Mouse (Mus musculus) T-helper 1 cell (primary cell): ENCODE results near the gene Wbp1l.
"Not testable (repeated sequence)": the region's sequence is repeated elsewhere in the genome, so short reads cannot be mapped to it uniquely, and the experiment has no call there.

ENCODE experiments used
- in situ Hi-C: fragments of 300-600 bp; cut with MboI, MseI; formaldehyde crosslinking; loops from one replicate; pipeline ENCODE4 v1.15.1; 2025; ENCODE audit warnings: high pct_unique_total_duplicates

Gene Wbp1l

GRCm38 (mm10) chr19:46598720-46599252, at the start of gene Wbp1l:
Gene Wbp1l, plus strand, starts transcription at chr19:46599084.
- in situ Hi-C loops: no loop called here

GRCm38 (mm10) chr19:46550385-46550784, 48.5 kb upstream of the Wbp1l start:
- in situ Hi-C loops: loop anchor here (5.0 to 10.0 kb wide), 2 partner anchors 56 to 447 kb away; no protein-coding TSS in a partner anchor

- in situ Hi-C loops: loop anchor here (5.0 to 10.0 kb wide), 2 partner anchors 58 to 445 kb away; no protein-coding TSS in a partner anchor
These were observed 46.4 kb upstream of the Wbp1l start for GRCm38 (mm10) chr19:46552496-46552895.

- in situ Hi-C loops: loop anchor here (5.0 to 10.0 kb wide), 2 partner anchors 59 to 444 kb away; no protein-coding TSS in a partner anchor
These were observed 45.3 kb upstream of the Wbp1l start for GRCm38 (mm10) chr19:46553541-46553955.

- in situ Hi-C loops: loop anchor here (10.0 kb wide), 1 partner anchor 63 kb away; no protein-coding TSS in a partner anchor
These were observed 40.9 kb upstream of the Wbp1l start for GRCm38 (mm10) chr19:46558009-46558408.

GRCm38 (mm10) chr19:46558631-46559030, 40.3 kb upstream of the Wbp1l start:
- in situ Hi-C loops: loop anchor here (10.0 kb wide), 1 partner anchor 64 kb away; no protein-coding TSS in a partner anchor

GRCm38 (mm10) chr19:46562132-46562531, 36.8 kb upstream of the Wbp1l start:
- in situ Hi-C loops: no loop called here

GRCm38 (mm10) chr19:46562581-46563515, 36.0 kb upstream of the Wbp1l start:
- in situ Hi-C loops: no loop called here

GRCm38 (mm10) chr19:46563603-46564002, 35.3 kb upstream of the Wbp1l start:
- in situ Hi-C loops: no loop called here

GRCm38 (mm10) chr19:46564043-46564462, 34.8 kb upstream of the Wbp1l start:
- in situ Hi-C loops: no loop called here

- in situ Hi-C loops: not testable (repeated sequence)
These were observed 27.5 kb upstream of the Wbp1l start for GRCm38 (mm10) chr19:46571211-46571877.

GRCm38 (mm10) chr19:46571878-46572244, 27.0 kb upstream of the Wbp1l start:
- in situ Hi-C loops: no loop called here

GRCm38 (mm10) chr19:46572548-46572947, 26.3 kb upstream of the Wbp1l start:
- in situ Hi-C loops: no loop called here

GRCm38 (mm10) chr19:46572951-46573937, 25.6 kb upstream of the Wbp1l start, which contains the start of the genes Arl3 and Sfxn2:
Gene Arl3, minus strand, starts transcription at chr19:46573198.
Gene Sfxn2, plus strand, starts transcription at chr19:46573365.
- in situ Hi-C loops: no loop called here

GRCm38 (mm10) chr19:46573990-46574389, 24.9 kb upstream of the Wbp1l start:
- in situ Hi-C loops: no loop called here

GRCm38 (mm10) chr19:46575196-46575595, 23.7 kb upstream of the Wbp1l start:
- in situ Hi-C loops: no loop called here

GRCm38 (mm10) chr19:46587823-46588508, 10.9 kb upstream of the Wbp1l start:
- in situ Hi-C loops: loop anchor here (5.0 kb wide), 2 partner anchors 149 to 279 kb away; no protein-coding TSS in a partner anchor

- in situ Hi-C loops: no loop called here
These were observed 7.3 kb upstream of the Wbp1l start for GRCm38 (mm10) chr19:46591575-46591974.

GRCm38 (mm10) chr19:46592751-46593439, 6.0 kb upstream of the Wbp1l start:
- in situ Hi-C loops: no loop called here
